Mouse (Mus musculus): ENCODE data around the gene Ciao2b. TPM values are rescaled to one million over a fixed set of nuclear protein-coding genes. Genes with fewer than 3 reads are reported as not detected.
A peak's percentile ranks its signal among the peaks of the same experiment; 100 is the strongest.

The Ciao2b gene
- polyA plus RNA-seq, 2 experiments: 71.1 to 81.9 TPM

DNA sequence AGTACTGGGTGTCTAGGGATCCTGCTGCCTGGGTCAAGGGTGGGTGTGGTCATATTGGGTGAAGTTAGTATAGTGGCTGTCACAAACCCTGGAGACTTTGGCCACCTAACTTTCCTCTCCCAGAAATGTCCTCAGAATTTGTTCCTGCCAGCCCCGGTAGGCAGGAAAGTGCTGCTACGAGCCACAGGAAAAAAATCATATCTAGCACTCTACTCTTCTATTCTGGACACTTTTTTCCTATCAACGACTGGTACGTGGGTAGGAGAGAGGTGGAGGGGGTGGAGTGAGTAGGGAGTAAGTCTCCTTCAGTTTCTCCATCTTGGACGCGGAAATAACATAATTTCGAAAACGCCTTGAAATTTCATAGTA, 11.7 kb downstream of the Ciao2b start:
- no peak for TF ChIP-seq POLR2A (IDR thresholded peaks at IDR 0.05; ENCODE audit: borderline replicate concordance, extremely low read depth, insufficient read depth, insufficient read length)
- 39% methylated on average over 8 of the region's 8 CpGs for WGBS
- peak overlapping the region; percentile 41 for H3K4me3 ChIP-seq (replicated peaks; ENCODE audit: low read length)
- 0 out of 2 replicates have a peak, but pooled peaks cover 2% of the 10 kb centered on the region for H3K36me3 ChIP-seq (ENCODE audit: control insufficient read depth, insufficient read depth, low read length)
- H3K4me2 ChIP-seq (replicated peaks; ENCODE audit: low read depth, low read length, severe bottlenecking): peak overlapping the region; percentile 69
- no peaks in the 10 kb centered on the region for H3K9me3 ChIP-seq (ENCODE audit: control insufficient read depth, low read length)
- no peak overlapping the region for H3K27ac ChIP-seq (replicated peaks; ENCODE audit: low read depth, low read length)
- H3K4me1 ChIP-seq (ENCODE audit: control insufficient read depth, insufficient read depth, low read length): peaks cover 22% of the 10 kb centered on the region; the same call in 1 of the 2 replicates
- H3K27me3 ChIP-seq (ENCODE audit: control insufficient read depth, insufficient read depth, low read length): peaks cover 6% of the 10 kb centered on the region; the same call in 1 of the 2 replicates
- DNase-seq (ENCODE audit: low spot score) (no peak), ATAC-seq (ENCODE audit: low FRiP score, low read depth) (no peak)
- H3K9ac ChIP-seq (ENCODE audit: low read depth, low read length, severe bottlenecking): 0 out of 2 replicates have a peak overlapping the region, but pooled peaks have one; percentile 50

DNA sequence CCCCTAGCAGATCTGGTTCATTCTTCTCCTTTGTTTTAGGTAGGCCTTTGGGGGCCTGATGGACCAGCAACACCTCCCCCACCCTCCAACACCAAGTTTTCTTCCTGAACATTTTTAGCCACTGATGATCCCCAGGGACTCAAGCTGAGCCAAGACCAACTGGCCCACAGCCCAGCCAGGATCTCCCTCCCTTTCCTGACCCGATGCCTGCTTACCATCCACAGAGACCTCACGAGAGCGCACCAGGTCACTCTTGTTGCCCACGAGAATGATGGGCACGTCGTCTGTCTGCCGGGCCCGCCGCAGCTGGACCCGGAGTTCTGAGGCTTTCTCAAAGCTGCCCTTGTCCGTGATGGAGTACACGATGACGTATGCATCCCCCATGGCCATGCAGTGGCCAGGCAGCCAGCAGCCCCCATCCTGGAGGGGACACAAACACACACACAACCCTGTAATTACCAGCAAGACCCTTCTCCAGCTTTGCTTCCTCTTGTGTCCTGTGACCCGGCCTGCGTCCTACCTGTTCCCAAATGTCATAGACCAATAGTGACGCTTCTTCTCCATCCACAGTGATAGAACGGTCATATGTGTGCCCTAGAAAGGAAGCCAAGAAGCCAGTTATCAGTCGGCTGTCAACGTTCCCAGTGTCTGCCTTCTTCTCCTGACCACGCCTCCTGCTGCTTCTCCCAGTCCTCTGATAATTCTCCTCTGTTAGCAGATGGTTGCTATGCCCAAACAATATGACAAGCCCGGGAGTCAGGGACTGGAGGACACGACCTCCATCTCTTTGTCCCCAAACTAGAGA, 12.3 kb downstream of the Ciao2b start:
- H3K4me3 ChIP-seq (replicated peaks; ENCODE audit: low read length): no peak overlapping the region
- peak overlapping the region; percentile 69; the same call in 1 of the 2 replicates for H3K4me2 ChIP-seq (replicated peaks; ENCODE audit: low read depth, low read length, severe bottlenecking)
- WGBS: 76% methylated on average over 22 of the region's 22 CpGs
- no peak overlapping the region for H3K27ac ChIP-seq (replicated peaks; ENCODE audit: low read depth, low read length)
- H3K9me3 ChIP-seq (ENCODE audit: control insufficient read depth, low read length): no peaks in the 10 kb centered on the region
- H3K27me3 ChIP-seq (ENCODE audit: control insufficient read depth, insufficient read depth, low read length): peaks cover 6% of the 10 kb centered on the region; the same call in 1 of the 2 replicates
- DNase-seq (ENCODE audit: low spot score): no peak
- no peak for TF ChIP-seq POLR2A (IDR thresholded peaks at IDR 0.05; ENCODE audit: borderline replicate concordance, extremely low read depth, insufficient read depth, insufficient read length)
- no peaks in the 10 kb centered on the region for H3K36me3 ChIP-seq (ENCODE audit: control insufficient read depth, insufficient read depth, low read length)
- ATAC-seq (ENCODE audit: low FRiP score, low read depth): no peak
- H3K9ac ChIP-seq (ENCODE audit: low read depth, low read length, severe bottlenecking): no peak overlapping the region
- peaks cover 22% of the 10 kb centered on the region; the same call in 1 of the 2 replicates for H3K4me1 ChIP-seq (ENCODE audit: control insufficient read depth, insufficient read depth, low read length)

- no peak for ATAC-seq (ENCODE audit: low FRiP score, low read depth)
These were observed 13.4 kb downstream of the Ciao2b start for GRCm38 (mm10) chr8:104628402-104628801.

GRCm38 (mm10) chr8:104627065-104627740, 14.6 kb downstream of the Ciao2b start:
- DNase-seq (ENCODE audit: low spot score): no peak
- no peak overlapping the region for H3K4me2 ChIP-seq (replicated peaks; ENCODE audit: low read depth, low read length, severe bottlenecking)
- ATAC-seq (ENCODE audit: low FRiP score, low read depth): no peak
- peaks cover 21% of the 10 kb centered on the region; the same call in 1 of the 2 replicates for H3K4me1 ChIP-seq (ENCODE audit: control insufficient read depth, insufficient read depth, low read length)
- no peaks in the 10 kb centered on the region for H3K36me3 ChIP-seq (ENCODE audit: control insufficient read depth, insufficient read depth, low read length)
- peaks cover 6% of the 10 kb centered on the region; the same call in 1 of the 2 replicates for H3K27me3 ChIP-seq (ENCODE audit: control insufficient read depth, insufficient read depth, low read length)
- no peak overlapping the region for H3K27ac ChIP-seq (replicated peaks; ENCODE audit: low read depth, low read length)
- no peak overlapping the region for H3K4me3 ChIP-seq (replicated peaks; ENCODE audit: low read length)
- no peak overlapping the region for H3K9ac ChIP-seq (ENCODE audit: low read depth, low read length, severe bottlenecking)
- WGBS: 73% methylated on average over 4 of the region's 4 CpGs
- H3K9me3 ChIP-seq (ENCODE audit: control insufficient read depth, low read length): no peaks in the 10 kb centered on the region
- no peak for TF ChIP-seq POLR2A (IDR thresholded peaks at IDR 0.05; ENCODE audit: borderline replicate concordance, extremely low read depth, insufficient read depth, insufficient read length)

More at GRCm38 (mm10) chr8:104628402-104628801, 13.4 kb downstream of the Ciao2b start:
- Histone ChIP-seq H3K36me3 (ENCODE audit: control insufficient read depth, insufficient read depth, low read length) (no peaks in the 10 kb centered on the region), H3K4me3 (replicated peaks; ENCODE audit: low read length) (no peak overlapping the region), H3K9me3 (ENCODE audit: control insufficient read depth, low read length) (no peaks in the 10 kb centered on the region), H3K27ac (replicated peaks; ENCODE audit: low read depth, low read length) (no peak overlapping the region), H3K27me3 (ENCODE audit: control insufficient read depth, insufficient read depth, low read length) (peaks cover 6% of the 10 kb centered on the region; the same call in 1 of the 2 replicates), H3K9ac (ENCODE audit: low read depth, low read length, severe bottlenecking) (no peak overlapping the region), H3K4me2 (replicated peaks; ENCODE audit: low read depth, low read length, severe bottlenecking) (no peak overlapping the region), H3K4me1 (ENCODE audit: control insufficient read depth, insufficient read depth, low read length) (peaks cover 22% of the 10 kb centered on the region; the same call in 1 of the 2 replicates)
- DNase-seq (ENCODE audit: low spot score): no peak
- 94% methylated on average over 21 of the region's 21 CpGs for WGBS
- TF ChIP-seq POLR2A (IDR thresholded peaks at IDR 0.05; ENCODE audit: borderline replicate concordance, extremely low read depth, insufficient read depth, insufficient read length): no peak

DNA sequence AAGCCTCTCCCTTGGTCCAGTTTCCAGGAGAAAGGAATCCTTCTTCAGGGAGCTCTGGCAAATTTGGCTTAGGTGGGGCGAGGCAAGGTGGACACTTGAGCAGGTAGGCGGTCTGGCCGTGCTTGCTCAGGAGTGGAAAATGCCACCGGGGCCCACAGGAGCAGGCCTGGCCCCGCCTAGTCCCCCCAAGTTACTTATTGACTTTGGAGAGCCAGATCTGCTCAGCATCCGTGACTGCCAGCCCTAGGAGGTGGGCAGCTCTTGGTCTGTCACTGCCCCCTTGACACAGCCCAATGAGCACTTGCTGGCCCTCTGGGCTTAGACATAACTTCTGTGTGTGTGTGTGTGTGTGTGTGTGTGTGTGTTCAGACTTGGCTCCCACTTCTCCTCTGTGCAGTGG, 17.6 kb downstream of the Ciao2b start, which contains the start of gene Cdh16:
Cdh16 (minus strand) TSS at position 236 of the 400 bp plus-strand sequence.
- no peaks in the 10 kb centered on the region for H3K9me3 ChIP-seq (ENCODE audit: control insufficient read depth, low read length)
- DNase-seq (ENCODE audit: low spot score) (no peak), ATAC-seq (ENCODE audit: low FRiP score, low read depth) (no peak)
- 80% methylated on average over 6 of the region's 6 CpGs for WGBS
- H3K27ac ChIP-seq (replicated peaks; ENCODE audit: low read depth, low read length): no peak within 1 kb of the TSS
- 0 out of 2 replicates have a peak, but pooled peaks cover 1% of the 10 kb centered on the region for H3K4me1 ChIP-seq (ENCODE audit: control insufficient read depth, insufficient read depth, low read length)
- H3K27me3 ChIP-seq (ENCODE audit: control insufficient read depth, insufficient read depth, low read length): no peaks in the 10 kb centered on the region
- H3K9ac ChIP-seq (ENCODE audit: low read depth, low read length, severe bottlenecking): no peak within 1 kb of the TSS
- no peak within 1 kb of the TSS for H3K4me3 ChIP-seq (replicated peaks; ENCODE audit: low read length)
- H3K4me2 ChIP-seq (replicated peaks; ENCODE audit: low read depth, low read length, severe bottlenecking): no peak within 1 kb of the TSS
- no peaks in the 10 kb centered on the region for H3K36me3 ChIP-seq (ENCODE audit: control insufficient read depth, insufficient read depth, low read length)
- no peak for TF ChIP-seq POLR2A (IDR thresholded peaks at IDR 0.05; ENCODE audit: borderline replicate concordance, extremely low read depth, insufficient read depth, insufficient read length)

Measured in limb, embryonic 14.5 days (tissue).